Mouse (Mus musculus): ENCODE data around the gene Zfp606.

DNA sequence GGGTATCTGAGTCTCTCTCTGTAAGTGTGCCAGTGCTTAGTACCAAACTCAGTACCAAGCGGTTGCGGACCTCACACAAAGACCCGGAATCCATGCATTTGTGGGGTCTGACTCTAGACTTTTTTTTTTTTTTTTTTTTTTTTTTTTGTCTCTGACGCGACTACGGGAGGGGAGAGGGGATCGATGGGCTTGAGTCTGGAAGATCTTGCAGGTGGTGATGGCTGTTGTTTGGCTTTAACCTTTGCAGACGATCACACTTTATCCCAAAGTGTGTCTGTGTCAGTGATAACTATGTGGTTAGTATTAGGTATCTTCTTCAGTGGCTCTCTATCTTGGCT, 885 bp downstream of the Zfp606 start:
- no peak for TF ChIP-seq CTCF (IDR thresholded peaks at IDR 0.05; ENCODE audit: low read depth, low read length)
- no peak for TF ChIP-seq POLR2A (IDR thresholded peaks at IDR 0.05; ENCODE audit: extremely low read depth, insufficient read depth, low read length)

Data from liver, adult 2 months (tissue).